Mouse (Mus musculus) left cerebral cortex, postnatal 4 days (tissue): ENCODE measurements at regions not wholly inside any gene's neighbourhood (a gene's known extent, or its start where the extent isn't known, plus 50 kb on each side); places are given as distances from the start of the nearest gene placed in this dataset.

Experiments
- DNase-seq: peaks from one replicate; pipeline ENCODE4 v3.0.0-alpha.2; 2022
- intact Hi-C: fragments of 180-260 bp; cut with DNase I; formaldehyde crosslinking; loops from one replicate; pipeline ENCODE4 v1.15.1; 2025

DNA sequence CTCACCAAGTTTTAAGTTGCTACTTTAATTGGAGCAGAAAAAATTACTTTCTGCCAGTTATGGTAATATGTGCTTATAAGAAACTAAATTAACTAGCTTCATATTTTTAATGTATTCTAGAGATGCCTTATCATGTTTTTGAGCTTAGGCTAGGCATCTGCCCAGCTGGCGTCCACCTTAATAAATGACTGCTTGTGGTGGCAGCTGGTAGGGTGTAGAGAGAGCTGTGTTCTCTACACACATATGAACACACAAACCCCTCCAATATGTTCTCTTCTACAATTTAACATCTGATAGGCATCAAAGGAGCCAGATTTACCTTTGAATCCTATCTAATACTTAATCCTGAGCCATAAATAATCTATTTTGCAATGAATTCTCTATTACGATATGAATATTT, 173.4 kb downstream of the Gm4340 start:
- no peak for DNase-seq
- intact Hi-C loops: no loop called here

DNA sequence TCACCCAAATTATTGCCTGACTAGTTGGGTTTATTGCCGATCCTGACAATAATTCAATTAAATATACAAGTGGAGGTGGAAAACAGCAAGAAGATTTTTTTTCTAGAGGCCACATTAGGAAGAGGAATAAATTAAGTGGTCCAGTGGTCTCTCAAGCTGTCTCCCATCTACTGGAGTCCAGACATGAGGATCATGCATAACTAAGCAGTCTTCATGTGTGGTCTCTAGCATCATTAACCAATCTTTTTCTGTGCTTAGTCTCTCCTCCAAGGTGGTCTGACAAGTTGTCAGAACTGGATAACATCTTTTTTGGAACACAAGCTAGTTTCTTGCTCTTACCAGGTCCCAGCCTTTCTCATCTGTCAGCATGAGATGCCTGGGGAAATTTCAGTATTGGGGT, 180.7 kb downstream of the Gm4340 start:
- intact Hi-C loops: no loop called here

DNA sequence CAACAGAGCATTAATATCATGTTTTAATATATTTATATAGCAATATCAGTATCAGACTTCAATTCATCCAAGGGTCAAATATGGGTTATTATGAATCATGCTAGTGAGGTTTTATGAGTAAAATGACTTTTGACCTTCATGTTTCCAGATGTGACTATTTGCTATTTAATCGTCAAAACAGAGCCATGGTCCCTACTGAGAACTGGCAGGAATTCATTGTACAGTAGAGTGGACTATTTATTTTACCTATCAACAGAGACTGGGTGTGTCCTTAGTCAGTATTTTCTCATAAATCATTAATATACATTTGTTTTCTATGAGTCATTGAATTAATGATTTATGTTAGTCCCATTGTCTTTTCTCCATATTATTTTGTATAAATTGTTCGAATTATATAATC, 194.4 kb downstream of the Gm4340 start:
- DNase-seq: no peak
- intact Hi-C loops: no loop called here

More for the DNA sequence above, 180.7 kb downstream of the Gm4340 start:
- DNase-seq: no peak

DNA sequence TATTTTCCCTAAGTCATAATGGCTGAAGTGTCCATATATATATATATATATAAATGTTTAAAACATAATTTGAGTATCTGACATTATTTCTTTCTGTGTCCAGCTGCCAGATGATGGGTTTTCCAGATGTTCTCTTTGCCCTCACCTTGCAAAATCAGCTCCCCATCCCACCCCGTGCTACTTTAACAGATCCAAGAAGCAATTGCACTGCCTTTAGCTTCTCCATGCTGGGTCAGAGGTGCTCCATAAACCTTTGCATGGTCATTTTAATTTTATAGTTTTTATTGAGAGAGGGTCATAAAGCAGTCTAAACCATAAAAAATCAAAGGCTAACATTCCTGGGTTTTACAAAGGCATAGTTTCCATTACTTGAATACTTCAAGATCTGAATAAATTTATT, 201.9 kb downstream of the Gm4340 start:
- DNase-seq: no peak
- intact Hi-C loops: no loop called here

DNA sequence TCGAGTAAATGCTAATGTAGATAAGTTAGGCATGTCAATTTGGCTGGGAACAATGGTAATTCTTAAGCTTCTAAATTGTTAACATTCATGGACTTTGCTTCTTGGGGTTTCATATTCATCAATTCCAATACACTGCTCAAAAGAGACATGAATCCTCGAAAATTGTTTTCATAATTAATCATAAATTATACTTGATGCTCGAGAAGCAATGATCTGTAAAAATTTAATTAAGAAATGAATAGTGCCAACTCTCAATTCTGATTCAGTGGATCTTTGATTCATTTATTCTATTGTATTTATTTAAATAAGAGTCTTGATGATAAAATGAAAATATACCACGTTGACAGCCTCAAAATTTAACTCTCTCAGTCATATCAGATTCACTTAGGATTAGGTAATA, 214.9 kb downstream of the Gm4340 start:
- DNase-seq: no peak
- intact Hi-C loops: no loop called here

DNA sequence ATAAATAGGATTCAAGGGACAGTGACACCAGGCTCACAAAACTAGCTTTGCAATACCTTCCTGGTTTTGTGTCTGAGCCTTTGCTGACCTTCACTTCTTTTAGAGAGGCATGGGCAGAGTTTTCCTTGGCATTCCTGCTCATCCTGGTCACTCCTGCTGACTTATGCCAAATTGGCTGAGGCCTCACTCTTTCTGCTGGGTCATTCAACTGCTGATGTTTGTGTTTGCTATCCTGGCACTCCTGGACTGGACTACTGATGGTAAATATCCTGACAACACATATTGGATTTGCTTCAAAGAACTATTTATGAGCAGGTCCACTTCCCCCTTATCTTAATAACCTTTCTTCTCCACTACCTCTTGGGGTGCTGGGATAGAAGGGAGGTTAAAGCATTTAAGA, 228.7 kb downstream of the Gm4340 start:
- intact Hi-C loops: no loop called here
- no peak for DNase-seq

DNA sequence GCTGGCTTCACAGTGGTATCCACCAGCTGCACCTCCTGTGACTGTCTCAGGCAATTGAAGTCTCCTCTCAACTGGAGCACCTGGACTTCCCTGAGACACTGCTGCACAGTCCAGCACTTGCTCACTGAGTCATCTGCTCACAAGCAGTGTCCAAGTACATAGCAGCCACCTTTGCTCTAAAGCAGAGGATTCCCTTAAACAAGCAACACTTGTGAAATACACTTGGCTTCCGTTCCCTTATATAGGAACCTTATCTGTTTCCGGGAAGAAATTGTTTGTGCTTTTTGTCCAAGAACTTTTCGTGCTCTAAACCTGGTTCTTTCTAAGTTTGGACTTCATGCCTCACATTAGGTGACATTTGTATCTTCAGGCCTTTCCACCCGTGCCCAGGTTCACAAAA, 229.3 kb downstream of the Gm4340 start:
- DNase-seq: no peak
- intact Hi-C loops: no loop called here

DNA sequence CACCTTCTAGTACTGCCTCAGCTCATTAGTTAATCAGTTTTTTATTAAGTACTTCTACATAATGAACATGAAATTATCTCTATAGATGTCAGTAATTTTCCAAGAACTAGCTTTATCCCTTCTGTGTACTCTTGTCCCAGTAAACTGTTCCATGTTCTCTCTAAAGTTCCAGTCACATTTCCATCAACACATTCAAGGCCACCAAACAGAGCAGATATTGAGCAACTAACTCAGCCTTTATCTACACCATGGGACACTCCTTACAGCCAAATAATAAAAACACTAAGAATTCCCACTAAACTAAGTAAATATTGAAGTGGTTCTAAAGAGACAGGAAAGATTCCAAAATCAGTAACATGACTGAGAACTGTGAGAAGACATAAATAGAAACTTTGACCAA, 229.9 kb downstream of the Gm4340 start:
- intact Hi-C loops: no loop called here
- DNase-seq: no peak

DNA sequence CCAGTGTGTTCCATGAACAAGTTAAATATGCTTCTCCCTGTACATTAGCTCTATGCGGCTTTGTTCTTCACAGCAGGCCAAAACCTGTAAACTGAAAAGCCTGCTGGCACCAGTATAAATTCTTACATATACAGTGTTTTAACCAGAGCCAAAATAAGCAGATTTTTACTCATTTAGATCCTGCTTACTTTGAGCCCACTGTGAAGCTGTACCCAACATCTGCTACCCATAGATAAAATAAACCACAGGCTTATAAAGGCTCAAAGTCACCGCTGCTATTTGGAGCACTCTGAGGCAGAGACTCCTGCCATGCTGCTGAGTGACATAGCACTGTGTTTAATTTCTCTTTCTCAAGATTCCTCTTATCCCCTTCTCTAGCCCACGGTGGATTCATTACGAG, 251.1 kb downstream of the Gm4340 start:
- intact Hi-C loops: no loop called here
- no peak for DNase-seq

DNA sequence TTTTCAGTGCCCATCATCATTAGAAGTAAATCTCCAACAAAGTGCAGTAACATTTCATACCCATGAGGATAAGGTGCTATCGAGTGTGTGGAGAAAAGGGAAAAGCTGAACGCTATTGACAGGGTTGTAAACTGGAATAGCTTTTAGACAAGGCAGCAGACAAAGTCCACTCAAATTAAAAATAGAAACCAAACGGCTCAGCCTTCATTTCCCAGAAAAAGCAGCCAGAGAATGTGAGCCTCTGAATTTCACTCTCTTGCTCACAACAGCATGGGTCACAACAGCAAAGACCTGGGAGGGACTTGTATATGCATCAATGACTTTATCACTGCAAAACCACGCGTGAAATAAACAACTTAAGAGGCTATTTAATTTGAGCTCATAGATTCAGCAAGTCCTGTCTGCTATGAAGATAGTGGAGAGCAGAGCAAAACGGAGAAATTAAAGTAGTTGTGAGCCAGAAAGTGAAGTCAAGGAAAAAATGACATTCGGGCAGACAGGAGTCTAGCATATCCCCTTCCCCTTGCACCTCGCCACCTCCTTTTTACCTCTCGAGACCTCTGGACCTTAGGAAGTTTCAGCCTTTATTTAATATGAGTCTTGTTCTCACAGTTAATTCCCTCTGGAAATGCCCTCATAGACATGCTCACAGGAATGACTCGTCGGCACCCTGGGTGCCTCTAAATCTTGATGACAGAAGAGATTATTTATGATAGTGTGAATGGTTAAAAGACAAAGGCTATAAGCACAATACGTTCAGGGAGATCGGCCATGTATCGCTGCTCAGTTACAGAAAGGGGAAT, 261.9 kb downstream of the Gm4340 start:
- intact Hi-C loops: no loop called here
- DNase-seq: peak; percentile 0

DNA sequence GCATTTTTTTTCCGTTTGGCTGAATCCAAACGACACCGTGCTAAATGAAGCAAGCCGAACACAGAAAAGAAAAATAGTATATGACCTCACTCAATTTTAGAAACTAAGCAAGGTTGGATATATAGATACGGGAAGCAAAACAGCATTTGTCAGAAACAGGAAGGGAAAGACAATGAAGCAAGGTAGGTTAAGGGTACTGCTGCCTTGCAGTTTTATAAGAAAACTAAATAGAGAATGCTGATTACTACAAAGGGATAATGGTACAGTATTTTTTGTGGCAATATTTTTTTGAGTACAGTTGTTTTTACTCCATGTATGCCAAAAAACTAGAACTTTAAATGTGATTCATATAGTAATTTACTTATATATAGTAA, 262.5 kb downstream of the Gm4340 start:
- DNase-seq: no peak
- intact Hi-C loops: no loop called here

DNA sequence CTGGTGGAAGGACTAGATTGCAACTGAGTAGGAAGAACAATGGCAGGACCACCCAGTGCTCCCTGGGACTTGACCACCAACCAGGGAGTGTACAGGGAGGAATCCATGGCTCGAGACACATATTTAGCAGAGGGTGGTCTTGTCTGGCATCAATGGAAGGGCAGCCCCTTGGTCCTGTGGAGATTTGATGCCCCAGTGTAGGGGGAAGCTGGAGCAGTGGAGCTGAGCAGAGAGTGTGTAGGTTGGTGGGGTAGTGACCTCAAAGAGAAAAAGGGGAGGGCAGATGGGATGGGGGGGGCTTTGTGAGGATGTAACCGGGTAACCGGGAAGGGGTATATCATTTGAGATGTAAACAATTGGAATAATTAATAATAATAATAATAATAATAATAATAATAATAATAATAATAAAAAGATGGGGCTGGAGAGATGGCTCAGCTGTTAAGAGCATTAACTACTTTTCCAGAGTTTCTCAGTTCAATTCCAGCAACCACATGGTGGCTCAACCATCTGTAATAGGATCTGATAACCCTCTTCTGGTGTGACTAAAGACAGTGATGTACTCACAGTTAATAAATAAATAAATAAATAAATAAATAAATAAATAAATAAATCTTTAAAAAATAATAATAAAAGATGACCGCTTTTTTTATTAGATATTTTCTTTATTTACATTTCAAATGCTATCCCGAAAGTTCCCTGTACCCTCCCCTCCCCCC, 292.5 kb downstream of the Gm4340 start:
- intact Hi-C loops: no loop called here
- no peak for DNase-seq

DNA sequence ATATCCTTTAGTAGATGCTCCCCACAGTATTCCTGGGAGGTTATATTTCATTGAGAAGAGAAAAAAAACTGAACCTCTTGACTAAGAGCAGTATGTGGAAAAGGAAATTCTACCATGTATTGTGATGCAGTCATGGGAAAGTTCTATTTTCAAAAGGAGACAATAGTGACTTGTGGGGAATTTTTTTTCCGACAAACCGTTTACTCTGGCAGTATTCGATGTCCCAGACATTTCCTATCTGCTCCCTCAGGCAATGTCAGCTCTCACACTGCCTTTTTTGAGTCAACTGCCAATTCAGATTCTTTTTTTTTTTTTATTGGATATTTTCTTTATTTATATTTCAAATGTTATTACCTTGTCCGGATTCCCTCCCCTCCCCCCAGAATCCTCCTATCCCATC, 295.5 kb downstream of the Gm4340 start:
- DNase-seq: no peak
- intact Hi-C loops: no loop called here

DNA sequence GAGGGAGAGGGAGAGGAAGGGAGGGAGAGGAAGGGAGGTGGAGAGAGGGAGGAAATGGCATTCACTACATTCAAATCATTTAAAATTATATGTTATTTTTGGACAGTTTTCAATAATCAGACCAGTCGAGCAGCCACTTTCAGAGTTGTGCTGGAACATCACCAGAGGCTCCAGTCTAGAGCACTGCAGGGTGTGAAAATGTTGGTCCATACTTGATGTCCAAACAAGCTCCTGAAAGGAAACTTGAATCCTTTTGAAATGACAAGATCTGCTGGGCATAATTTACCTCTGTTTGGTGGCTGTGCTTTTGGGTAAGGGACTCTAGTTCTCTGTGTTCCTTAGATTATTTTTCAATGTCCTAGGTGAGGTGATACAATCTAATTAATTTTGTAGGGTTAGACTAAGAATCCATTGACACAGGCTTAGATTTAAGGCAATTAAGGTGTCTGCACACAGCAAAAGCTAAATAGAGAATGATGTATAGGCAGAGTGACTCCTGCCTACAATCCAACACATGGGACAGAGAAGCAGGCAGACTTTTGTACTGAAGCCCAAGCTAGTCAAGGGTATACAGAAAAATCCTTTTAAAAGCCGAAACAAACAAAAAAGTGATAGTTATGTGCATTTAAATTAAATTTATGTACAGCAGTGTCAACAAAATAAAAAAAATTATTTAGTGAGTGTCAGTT, 297.2 kb downstream of the Gm4340 start:
- no peak for DNase-seq
- intact Hi-C loops: no loop called here
